Mouse (Mus musculus): ENCODE data around the gene Klf12. TPM values are rescaled to one million over a fixed set of nuclear protein-coding genes. Genes with fewer than 3 reads are reported as not detected.

Gene Klf12
- polyA plus RNA-seq, 1 experiment, result 1.6 TPM

DNA sequence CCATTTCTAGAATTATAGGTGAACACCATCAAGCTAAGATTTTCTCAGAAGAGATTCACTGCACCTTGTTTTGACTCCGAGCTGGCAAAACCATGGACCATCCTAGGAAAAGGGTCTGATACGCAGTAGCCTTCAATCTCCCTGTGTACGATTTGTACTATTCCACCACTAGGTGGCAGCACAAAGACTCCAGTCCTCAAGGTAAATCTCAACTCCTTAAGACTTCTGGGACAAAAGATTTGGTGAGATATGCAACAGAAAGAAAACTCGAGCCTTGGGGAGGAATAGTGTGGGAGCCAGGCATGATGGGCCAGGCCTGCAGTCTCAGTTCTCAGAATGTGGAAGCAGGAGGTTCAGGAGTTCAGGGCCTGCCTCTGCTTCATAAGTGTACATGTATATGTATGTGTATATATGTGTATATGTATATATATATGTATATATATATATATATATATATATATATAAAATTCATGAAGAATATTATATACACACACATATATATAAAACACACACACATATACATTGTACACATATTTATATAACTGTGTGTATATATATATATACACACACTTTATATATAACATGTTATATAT lies 274.6 kb downstream of the Klf12 start:
- DNase-seq, result peak; percentile 8
- no peaks in the 10 kb centered on the region for H3K27me3 ChIP-seq (ENCODE audit: control insufficient read depth, insufficient read depth, low read length)
- H3K27ac ChIP-seq (ENCODE audit: control insufficient read depth, insufficient read depth, low read length), result no peak overlapping the region
- H3K4me3 ChIP-seq (ENCODE audit: control insufficient read depth, insufficient read depth, low read length), result no peak overlapping the region
- no peak for TF ChIP-seq POLR2A (IDR thresholded peaks at IDR 0.05; ENCODE audit: control insufficient read depth, extremely low read depth, insufficient read depth, low read length, poor library complexity)
- no peak for TF ChIP-seq CTCF (IDR thresholded peaks at IDR 0.05; ENCODE audit: borderline replicate concordance, control insufficient read depth, extremely low read depth, insufficient read depth, low read length, poor library complexity)
- WGBS, result 37% methylated on average over 4 of the region's 4 CpGs
- H3K4me1 ChIP-seq (replicated peaks; ENCODE audit: control insufficient read depth, insufficient read depth, low read length), result no peaks in the 10 kb centered on the region
- H3K36me3 ChIP-seq (ENCODE audit: control insufficient read depth, insufficient read depth, low read length), result no peaks in the 10 kb centered on the region

DNA sequence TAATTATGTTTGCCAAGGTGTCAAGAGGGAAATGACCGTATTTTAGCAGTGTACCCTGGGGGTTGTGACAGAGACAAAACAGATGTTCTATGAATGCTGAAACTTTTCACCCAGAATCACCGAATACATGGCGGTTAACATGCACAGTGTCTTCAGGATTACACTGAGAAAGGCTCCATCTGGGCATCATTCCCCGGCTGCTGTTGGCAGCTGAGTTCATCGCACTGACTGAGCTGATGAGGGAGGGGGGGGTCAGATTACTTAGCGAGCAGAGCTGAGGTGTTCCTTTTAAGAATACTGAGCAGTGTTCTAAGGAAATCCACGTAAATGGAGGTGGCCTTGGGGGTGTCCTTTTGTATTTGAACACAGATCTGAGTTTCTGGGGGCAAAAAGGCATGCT lies 301.0 kb downstream of the Klf12 start:
- Histone ChIP-seq H3K27ac (ENCODE audit: control insufficient read depth, insufficient read depth, low read length) (no peak overlapping the region), H3K27me3 (ENCODE audit: control insufficient read depth, insufficient read depth, low read length) (no peaks in the 10 kb centered on the region), H3K4me1 (replicated peaks; ENCODE audit: control insufficient read depth, insufficient read depth, low read length) (no peaks in the 10 kb centered on the region), H3K4me3 (ENCODE audit: control insufficient read depth, insufficient read depth, low read length) (no peak overlapping the region), H3K36me3 (ENCODE audit: control insufficient read depth, insufficient read depth, low read length) (no peaks in the 10 kb centered on the region)
- 90% methylated on average over 7 of the region's 7 CpGs for WGBS
- DNase-seq, result no peak
- TF ChIP-seq POLR2A (IDR thresholded peaks at IDR 0.05; ENCODE audit: control insufficient read depth, extremely low read depth, insufficient read depth, low read length, poor library complexity), result no peak
- TF ChIP-seq CTCF (IDR thresholded peaks at IDR 0.05; ENCODE audit: borderline replicate concordance, control insufficient read depth, extremely low read depth, insufficient read depth, low read length, poor library complexity), result no peak

DNA sequence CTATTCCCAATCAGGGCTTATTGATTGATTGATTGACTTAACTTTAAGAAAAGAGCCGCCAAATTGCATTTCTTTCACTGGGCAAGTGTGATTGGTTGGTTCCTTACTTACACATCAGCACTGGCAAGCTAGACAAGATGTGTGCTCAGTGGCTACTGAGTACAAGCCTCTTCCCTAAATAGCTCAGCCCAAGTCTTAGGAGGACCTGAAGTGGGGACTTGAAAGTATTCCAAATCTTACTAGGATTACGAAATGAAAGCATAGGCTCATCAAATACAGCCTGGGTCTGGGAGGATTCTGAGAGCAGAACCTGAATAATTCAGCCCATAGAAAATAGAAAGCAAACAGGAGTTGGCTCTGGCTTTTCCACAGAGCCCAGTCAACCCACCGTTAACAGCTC lies 303.3 kb downstream of the Klf12 start:
- no peaks in the 10 kb centered on the region for H3K36me3 ChIP-seq (ENCODE audit: control insufficient read depth, insufficient read depth, low read length)
- no peak for DNase-seq
- H3K4me1 ChIP-seq (replicated peaks; ENCODE audit: control insufficient read depth, insufficient read depth, low read length), result no peaks in the 10 kb centered on the region
- no peaks in the 10 kb centered on the region for H3K27me3 ChIP-seq (ENCODE audit: control insufficient read depth, insufficient read depth, low read length)
- TF ChIP-seq CTCF (IDR thresholded peaks at IDR 0.05; ENCODE audit: borderline replicate concordance, control insufficient read depth, extremely low read depth, insufficient read depth, low read length, poor library complexity), result no peak
- no peak for TF ChIP-seq POLR2A (IDR thresholded peaks at IDR 0.05; ENCODE audit: control insufficient read depth, extremely low read depth, insufficient read depth, low read length, poor library complexity)
- H3K27ac ChIP-seq (ENCODE audit: control insufficient read depth, insufficient read depth, low read length), result no peak overlapping the region
- WGBS, result 91% methylated on average over 3 of the region's 3 CpGs
- no peak overlapping the region for H3K4me3 ChIP-seq (ENCODE audit: control insufficient read depth, insufficient read depth, low read length)

GRCm38 (mm10) chr14:99967920-99968319 lies 316.6 kb downstream of the Klf12 start:
- H3K27me3 ChIP-seq (ENCODE audit: control insufficient read depth, insufficient read depth, low read length), result no peaks in the 10 kb centered on the region
- H3K36me3 ChIP-seq (ENCODE audit: control insufficient read depth, insufficient read depth, low read length), result no peaks in the 10 kb centered on the region
- no peak for DNase-seq
- 95% methylated on average over 4 of the region's 4 CpGs for WGBS
- no peak overlapping the region for H3K4me3 ChIP-seq (ENCODE audit: control insufficient read depth, insufficient read depth, low read length)
- TF ChIP-seq POLR2A (IDR thresholded peaks at IDR 0.05; ENCODE audit: control insufficient read depth, extremely low read depth, insufficient read depth, low read length, poor library complexity), result no peak
- no peak for TF ChIP-seq CTCF (IDR thresholded peaks at IDR 0.05; ENCODE audit: borderline replicate concordance, control insufficient read depth, extremely low read depth, insufficient read depth, low read length, poor library complexity)
- no peak overlapping the region for H3K27ac ChIP-seq (ENCODE audit: control insufficient read depth, insufficient read depth, low read length)
- H3K4me1 ChIP-seq (replicated peaks; ENCODE audit: control insufficient read depth, insufficient read depth, low read length), result no peaks in the 10 kb centered on the region

DNA sequence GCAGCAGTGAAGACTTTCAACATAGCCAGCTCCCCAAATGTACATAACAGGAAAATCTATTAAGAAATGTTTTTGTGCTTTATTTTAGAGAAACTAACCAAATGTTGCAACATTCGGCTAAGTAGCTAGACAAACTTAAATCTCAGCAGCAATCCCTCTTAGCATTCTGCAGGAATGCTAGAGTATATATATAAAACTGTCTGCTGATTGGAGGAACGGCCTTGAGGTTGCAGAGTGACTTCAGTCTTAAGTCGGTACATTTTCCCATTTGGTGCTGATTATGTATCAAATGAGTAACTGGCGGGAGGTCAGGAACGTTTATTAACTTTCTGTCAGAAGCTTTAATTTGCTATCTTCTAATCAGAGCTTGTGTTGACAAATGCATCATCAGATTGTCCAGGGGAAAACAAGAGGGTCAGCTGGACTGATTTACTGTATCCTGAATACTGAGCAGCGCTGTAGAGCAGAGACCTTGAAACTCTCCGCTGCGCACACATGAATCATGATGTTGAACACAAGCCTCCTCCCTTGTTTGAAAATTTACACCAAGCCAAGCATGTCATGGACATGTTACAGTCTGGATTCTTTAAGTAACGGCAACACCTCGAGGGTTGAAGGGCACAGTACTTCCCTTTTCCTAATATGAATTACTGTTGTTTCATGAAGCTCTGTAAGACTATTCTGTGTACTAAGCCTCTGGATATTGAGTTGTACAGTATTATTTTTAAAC lies 323.8 kb downstream of the Klf12 start:
- Histone ChIP-seq H3K4me1 (replicated peaks; ENCODE audit: control insufficient read depth, insufficient read depth, low read length) (no peaks in the 10 kb centered on the region), H3K27me3 (ENCODE audit: control insufficient read depth, insufficient read depth, low read length) (no peaks in the 10 kb centered on the region), H3K36me3 (ENCODE audit: control insufficient read depth, insufficient read depth, low read length) (no peaks in the 10 kb centered on the region), H3K4me3 (ENCODE audit: control insufficient read depth, insufficient read depth, low read length) (no peak overlapping the region), H3K27ac (ENCODE audit: control insufficient read depth, insufficient read depth, low read length) (no peak overlapping the region)
- TF ChIP-seq CTCF (IDR thresholded peaks at IDR 0.05; ENCODE audit: borderline replicate concordance, control insufficient read depth, extremely low read depth, insufficient read depth, low read length, poor library complexity), result no peak
- no peak for TF ChIP-seq POLR2A (IDR thresholded peaks at IDR 0.05; ENCODE audit: control insufficient read depth, extremely low read depth, insufficient read depth, low read length, poor library complexity)
- 89% methylated on average over 10 of the region's 10 CpGs for WGBS
- DNase-seq, result no peak

DNA sequence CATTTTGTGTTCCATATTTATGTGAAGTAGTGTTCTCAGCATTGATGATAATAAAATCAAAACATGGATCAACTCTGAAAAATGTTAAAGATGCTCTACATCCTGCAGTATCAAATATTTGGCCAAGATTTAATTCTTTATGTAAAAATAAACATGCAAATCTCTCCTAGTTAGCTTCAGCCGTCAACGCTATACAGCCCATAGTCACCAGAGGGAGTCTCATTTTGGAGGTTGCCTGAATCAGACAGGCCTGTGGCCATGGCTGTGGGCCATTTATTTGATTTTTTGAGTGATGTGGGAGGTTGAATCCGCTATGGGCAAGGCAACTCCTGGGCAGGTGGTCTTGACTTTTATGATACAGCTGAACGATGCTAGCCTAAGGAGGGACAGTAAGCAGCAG lies 329.3 kb downstream of the Klf12 start:
- Histone ChIP-seq H3K27ac (ENCODE audit: control insufficient read depth, insufficient read depth, low read length) (no peak overlapping the region), H3K4me3 (ENCODE audit: control insufficient read depth, insufficient read depth, low read length) (no peak overlapping the region), H3K4me1 (replicated peaks; ENCODE audit: control insufficient read depth, insufficient read depth, low read length) (no peaks in the 10 kb centered on the region), H3K27me3 (ENCODE audit: control insufficient read depth, insufficient read depth, low read length) (no peaks in the 10 kb centered on the region), H3K36me3 (ENCODE audit: control insufficient read depth, insufficient read depth, low read length) (no peaks in the 10 kb centered on the region)
- TF ChIP-seq CTCF (IDR thresholded peaks at IDR 0.05; ENCODE audit: borderline replicate concordance, control insufficient read depth, extremely low read depth, insufficient read depth, low read length, poor library complexity) (no peak), POLR2A (IDR thresholded peaks at IDR 0.05; ENCODE audit: control insufficient read depth, extremely low read depth, insufficient read depth, low read length, poor library complexity) (no peak)
- DNase-seq, result no peak
- 95% methylated on average over 4 of the region's 4 CpGs for WGBS

All from thymus, adult 2 months (tissue).